Mouse (Mus musculus) adrenal gland, adult 18-20 months (tissue): ENCODE data around the gene Mymx. TPM values are rescaled to one million over a fixed set of nuclear protein-coding genes. Genes with fewer than 3 reads are reported as not detected.

Source experiments
- DNase-seq, 2 experiments: peaks; one replicate each; pipeline ENCODE4 v3.0.0; 2021 to 2022; ENCODE audit warnings: low spot score in 2 of 2
- total RNA-seq, 2 experiments: library from RNA; stranded (reverse); gene quantifications; 1 replicate in 1 of 2; 2 replicates in 1 of 2; pipeline ENCODE4 v1.2.3; 2021

Gene Mymx
- total RNA-seq, 2 experiments from 2014 or later = not detected

GRCm38 (mm10) chr17:45591701-45592605, 9.9 kb downstream of the Mymx start:
- peak in 1 of 2 experiments; percentile 35 for DNase-seq

GRCm38 (mm10) chr17:45590410-45590809, 11.5 kb downstream of the Mymx start:
- DNase-seq = no peak

GRCm38 (mm10) chr17:45589844-45590243, 12.1 kb downstream of the Mymx start:
- peak in 1 of 2 experiments; percentile 51 for DNase-seq

GRCm38 (mm10) chr17:45589236-45589635, 12.7 kb downstream of the Mymx start:
- no peak for DNase-seq

- no peak for DNase-seq
Measured at GRCm38 (mm10) chr17:45588370-45588769, 13.5 kb downstream of the Mymx start.

- DNase-seq = no peak
Measured at GRCm38 (mm10) chr17:45586449-45586837, 15.5 kb downstream of the Mymx start.

- DNase-seq = no peak
Measured at GRCm38 (mm10) chr17:45585725-45586448, 16.0 kb downstream of the Mymx start.

- peak; percentile 78 for DNase-seq
Measured at GRCm38 (mm10) chr17:45584939-45585678, 16.8 kb downstream of the Mymx start.

GRCm38 (mm10) chr17:45584096-45584896, 17.6 kb downstream of the Mymx start:
- DNase-seq = peak; percentile 54 to 73

GRCm38 (mm10) chr17:45582715-45583355, 19.1 kb downstream of the Mymx start:
- no peak for DNase-seq

GRCm38 (mm10) chr17:45582188-45582587, 19.7 kb downstream of the Mymx start:
- DNase-seq = no peak

- peak; percentile 61 to 65 for DNase-seq
Measured at GRCm38 (mm10) chr17:45581567-45581983, 20.3 kb downstream of the Mymx start.

GRCm38 (mm10) chr17:45580958-45581477, 20.9 kb downstream of the Mymx start:
- DNase-seq = no peak

GRCm38 (mm10) chr17:45579554-45579953, 22.3 kb downstream of the Mymx start:
- DNase-seq = no peak

- DNase-seq = no peak
Measured at GRCm38 (mm10) chr17:45578843-45579242, 23.1 kb downstream of the Mymx start.

GRCm38 (mm10) chr17:45578242-45578641, 23.7 kb downstream of the Mymx start:
- no peak for DNase-seq

GRCm38 (mm10) chr17:45575123-45575897, 26.6 kb downstream of the Mymx start:
- no peak for DNase-seq

- peak; percentile 64 to 74 for DNase-seq
Measured at GRCm38 (mm10) chr17:45574129-45574761, 27.7 kb downstream of the Mymx start.

- DNase-seq = peak; percentile 98
Measured at GRCm38 (mm10) chr17:45573780-45574123, 28.1 kb downstream of the Mymx start.
